Mouse (Mus musculus): Measurements from ENCODE around the gene Hrasls5. TPM values are rescaled to one million over a fixed set of nuclear protein-coding genes. Genes with fewer than 3 reads are reported as not detected.

The Hrasls5 gene
- polyA plus RNA-seq (2012; rRNA removed), result 12.2 and 15.8 TPM in 2 replicates

GRCm38 (mm10) chr19:7611942-7612757 is at the start of gene Hrasls5:
TSS of gene Hrasls5 (plus strand) at chr19:7612541.
- no peak for DNase-seq (ENCODE audit: low read depth)

DNA sequence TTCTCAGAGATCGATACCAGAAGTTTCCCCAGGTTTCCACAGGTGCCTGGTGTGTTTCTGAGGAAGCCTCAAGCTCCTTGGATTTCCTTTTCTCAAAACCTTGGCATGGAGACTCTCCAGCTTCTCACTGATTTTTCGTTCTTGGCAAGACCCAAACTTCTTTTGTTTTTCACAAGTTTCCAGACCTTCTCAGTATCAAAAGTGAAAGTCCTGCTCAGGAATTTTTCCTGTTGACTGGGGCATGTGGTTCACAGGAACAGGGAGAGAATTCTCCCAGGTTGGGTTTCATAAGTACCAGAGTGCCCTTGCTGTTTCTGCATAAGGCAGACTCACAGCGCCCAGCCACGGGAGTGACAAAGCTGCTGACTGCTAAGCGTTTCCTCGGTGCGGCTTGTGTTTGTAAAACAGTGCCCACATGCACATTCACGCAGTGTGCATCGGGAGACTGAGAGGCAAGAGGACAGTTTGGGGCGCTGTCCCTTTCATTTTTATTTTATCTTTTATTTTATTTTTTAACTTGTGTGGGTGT is 49.7 kb upstream of the Hrasls5 start:
- DNase-seq (ENCODE audit: low read depth), result no peak

- DNase-seq (ENCODE audit: low read depth), result no peak
Observed at GRCm38 (mm10) chr19:7563676-7564075, 48.7 kb upstream of the Hrasls5 start.

- no peak for DNase-seq (ENCODE audit: low read depth)
Observed at GRCm38 (mm10) chr19:7564457-7564856, 47.9 kb upstream of the Hrasls5 start.

- DNase-seq (ENCODE audit: low read depth), result no peak
Observed at GRCm38 (mm10) chr19:7566826-7567225, 45.5 kb upstream of the Hrasls5 start.

DNA sequence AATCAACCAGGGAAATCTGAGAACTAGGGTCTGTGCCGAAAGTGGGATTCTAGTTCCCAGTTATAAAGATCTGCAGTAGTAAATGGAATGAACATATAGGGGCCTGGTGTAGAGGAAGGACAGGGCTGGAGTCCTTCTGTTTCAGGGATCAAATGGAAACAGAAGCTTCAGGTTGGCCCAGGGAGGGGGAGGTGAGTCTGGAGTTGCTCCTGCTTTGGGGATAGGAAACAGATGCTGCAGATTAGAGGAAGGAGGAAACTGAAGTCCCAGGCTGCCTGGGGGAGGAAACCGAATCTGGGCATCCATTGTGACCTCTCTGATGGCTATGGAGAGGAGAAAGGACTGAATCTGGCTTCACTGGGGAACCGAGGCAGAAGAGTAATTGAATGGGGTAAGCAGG is 44.0 kb upstream of the Hrasls5 start:
- no peak for DNase-seq (ENCODE audit: low read depth)

DNA sequence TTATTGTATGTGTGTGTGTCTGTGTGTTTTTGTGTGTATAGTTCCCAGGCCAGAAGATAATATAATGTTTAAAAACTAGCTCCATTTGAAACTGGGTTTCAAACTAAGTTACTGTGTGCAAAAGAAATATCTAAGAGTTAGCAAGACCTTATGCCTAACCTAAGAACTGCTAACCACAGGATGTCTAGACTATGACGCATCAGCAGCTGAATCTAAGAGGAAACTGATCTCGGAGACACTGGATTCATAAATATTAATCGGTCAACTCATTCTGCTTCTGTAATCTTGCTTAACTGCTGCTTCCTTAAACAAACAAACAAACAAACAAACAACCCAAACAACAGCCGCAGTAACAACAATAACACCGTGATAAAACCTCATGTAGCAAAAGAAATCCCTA is 42.7 kb upstream of the Hrasls5 start:
- DNase-seq (ENCODE audit: low read depth), result no peak

DNA sequence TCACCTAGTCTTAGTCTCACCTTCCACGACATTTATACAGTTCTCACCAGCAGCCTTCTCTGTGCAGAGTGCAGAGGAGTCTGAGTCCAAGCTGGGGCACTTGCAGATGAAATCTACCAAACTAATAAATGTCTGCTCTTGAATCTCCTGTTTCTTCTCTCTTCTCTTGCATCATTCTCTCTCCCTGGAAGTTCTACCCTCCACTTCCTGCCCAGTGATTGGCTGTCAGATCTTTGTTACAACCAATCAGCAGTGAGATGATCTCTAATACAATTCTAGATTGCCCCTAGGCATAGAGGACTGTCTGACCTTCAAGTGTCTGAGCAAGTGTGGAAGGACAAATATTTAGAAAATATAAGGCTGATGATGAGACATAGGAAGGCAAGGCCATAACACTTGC is 36.2 kb upstream of the Hrasls5 start:
- no peak for DNase-seq (ENCODE audit: low read depth)

GRCm38 (mm10) chr19:7577710-7578109 is 34.6 kb upstream of the Hrasls5 start:
- DNase-seq (ENCODE audit: low read depth), result no peak

DNA sequence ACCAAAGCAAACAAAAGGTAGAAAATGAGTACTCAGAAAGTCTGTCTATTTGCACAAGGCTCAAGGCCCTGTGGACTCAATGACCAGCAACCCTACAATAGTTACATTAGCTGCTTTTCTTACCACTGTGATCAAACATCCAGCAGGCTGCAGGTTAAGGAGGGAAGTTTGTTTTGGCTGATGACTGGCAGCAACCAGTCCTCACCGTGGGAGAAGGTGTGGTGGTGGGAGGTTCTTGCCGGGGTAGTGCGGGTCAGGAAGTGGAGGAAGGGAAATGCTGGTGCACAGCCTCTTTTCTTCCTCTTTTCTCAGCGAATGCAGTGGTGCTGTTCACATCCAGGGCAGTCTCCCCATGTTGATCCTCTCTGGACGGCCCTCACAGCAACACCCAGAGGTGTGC is 31.3 kb upstream of the Hrasls5 start:
- DNase-seq (ENCODE audit: low read depth), result no peak

DNA sequence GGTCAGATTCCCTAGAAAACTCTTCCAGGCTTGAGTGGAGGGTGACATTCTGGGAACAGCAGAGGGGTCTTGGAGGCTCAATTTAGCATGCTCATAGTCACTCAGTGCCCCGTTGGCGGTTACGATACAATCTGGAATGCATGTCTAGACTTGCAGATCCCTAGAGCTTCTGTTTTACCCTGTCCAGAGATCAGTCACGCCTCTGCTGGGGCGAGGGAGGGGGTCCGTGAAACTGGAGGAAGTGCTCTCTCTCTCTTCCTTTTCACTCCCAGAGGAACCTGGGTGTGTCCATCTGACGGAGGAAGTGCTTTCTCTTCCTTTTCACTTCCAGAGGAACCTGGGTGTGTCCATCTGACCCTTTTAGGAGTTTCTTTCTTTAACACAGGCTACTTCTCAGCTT is 29.2 kb upstream of the Hrasls5 start:
- no peak for DNase-seq (ENCODE audit: low read depth)

DNA sequence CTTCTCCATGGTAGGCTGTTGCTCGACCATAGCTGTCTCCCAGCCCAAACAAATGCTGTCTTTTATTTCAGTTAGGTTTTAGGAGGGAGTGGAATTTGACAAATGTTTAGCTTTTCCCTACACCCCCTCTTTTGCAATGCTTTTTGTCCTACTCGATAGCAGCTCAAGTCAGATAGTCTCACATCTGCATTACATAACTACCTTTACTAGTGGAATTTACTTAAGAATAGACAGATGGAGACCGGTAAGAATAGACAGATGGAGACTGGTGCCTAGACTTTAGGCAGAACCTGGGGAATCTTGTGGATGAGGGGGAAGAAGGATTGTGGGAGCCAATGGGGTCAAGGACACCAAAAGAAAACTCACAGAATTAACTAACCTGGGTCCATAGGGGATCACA is 28.7 kb upstream of the Hrasls5 start:
- DNase-seq (ENCODE audit: low read depth), result no peak

DNA sequence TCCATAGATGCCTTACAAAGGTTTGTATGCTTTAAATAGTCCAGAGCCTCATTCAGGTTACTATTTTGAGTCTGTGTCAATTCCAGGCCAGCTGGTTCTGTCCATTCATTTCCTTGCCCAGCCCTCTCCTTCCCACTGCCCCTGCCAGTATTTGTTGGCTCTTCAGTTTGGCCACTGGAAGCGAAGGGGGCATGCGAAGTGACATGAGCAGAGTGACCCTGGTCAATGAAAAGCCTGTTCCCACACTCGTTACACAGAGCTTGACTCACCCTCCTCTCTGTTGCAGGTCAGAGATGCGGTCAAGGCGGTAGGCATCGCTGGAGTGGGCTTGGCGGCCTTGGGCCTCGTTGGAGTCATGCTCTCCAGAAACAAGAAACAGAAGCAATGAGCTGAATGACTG is 27.1 kb upstream of the Hrasls5 start:
- no peak for DNase-seq (ENCODE audit: low read depth)

- DNase-seq (ENCODE audit: low read depth), result no peak
Observed at GRCm38 (mm10) chr19:7585764-7586163, 26.6 kb upstream of the Hrasls5 start.

- no peak for DNase-seq (ENCODE audit: low read depth)
Observed at GRCm38 (mm10) chr19:7590795-7591194, 21.5 kb upstream of the Hrasls5 start.

DNA sequence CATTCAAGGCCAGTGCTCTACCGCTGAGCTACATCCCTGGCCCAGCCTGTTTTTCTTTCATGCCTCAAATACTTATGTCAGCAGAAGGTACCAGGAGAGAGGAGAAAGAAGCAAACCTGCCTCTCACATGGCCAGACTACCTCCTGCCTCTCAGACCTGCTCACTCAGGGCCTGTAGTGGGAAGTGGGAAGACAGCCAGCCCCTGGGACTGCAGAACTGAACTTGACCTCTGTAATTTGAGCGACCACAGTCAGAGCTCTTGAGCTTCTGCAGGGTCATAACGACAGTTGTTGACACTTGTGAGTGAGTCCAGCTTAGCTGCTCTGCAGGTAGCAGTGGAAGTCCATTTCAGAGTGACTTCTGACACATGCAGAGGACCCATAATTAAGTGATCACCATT is 20.3 kb upstream of the Hrasls5 start:
- DNase-seq (ENCODE audit: low read depth), result no peak

GRCm38 (mm10) chr19:7595534-7595933 is 16.8 kb upstream of the Hrasls5 start:
- DNase-seq (ENCODE audit: low read depth), result no peak

GRCm38 (mm10) chr19:7598481-7598880 is 13.9 kb upstream of the Hrasls5 start:
- peak; percentile 84 for DNase-seq (ENCODE audit: low read depth)

DNA sequence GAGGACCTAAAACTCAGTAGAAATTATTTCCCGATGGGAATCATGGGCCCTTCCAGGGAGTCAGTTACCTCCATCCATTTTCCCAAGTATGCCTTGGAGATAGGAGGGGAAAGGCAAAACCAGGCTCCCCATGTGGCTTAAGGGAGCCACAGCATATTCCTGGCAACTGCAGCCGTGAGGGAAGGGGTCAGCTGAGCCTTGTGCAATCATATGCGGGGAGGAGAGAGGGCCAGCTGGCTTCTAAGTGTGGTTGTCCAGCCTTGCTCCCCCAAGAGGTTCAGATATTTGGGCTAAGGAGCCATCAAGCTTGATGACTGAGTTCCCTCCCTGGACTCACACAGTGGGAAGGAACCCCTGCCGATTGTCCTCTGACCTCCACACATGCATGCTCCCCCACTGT is 10.8 kb upstream of the Hrasls5 start:
- DNase-seq (ENCODE audit: low read depth), result no peak

DNA sequence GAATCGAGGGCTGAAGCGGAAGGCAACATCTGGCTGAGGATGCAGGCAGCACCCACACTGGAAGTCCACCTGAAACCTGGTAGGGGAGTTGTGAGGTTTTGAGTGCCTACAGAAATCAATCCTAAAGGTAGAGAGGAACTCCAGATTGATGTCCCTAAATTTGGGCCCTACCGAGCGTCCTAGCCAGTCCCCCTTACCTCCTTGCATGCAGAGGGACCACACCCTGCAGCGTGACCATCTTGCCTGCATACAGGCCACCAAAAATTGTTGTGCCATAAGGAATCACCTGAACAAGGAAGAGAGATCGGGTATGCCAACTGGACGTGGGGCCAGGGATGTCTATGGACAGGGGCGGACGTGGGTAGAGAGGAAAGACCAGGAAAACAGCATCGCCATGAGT is 8.2 kb upstream of the Hrasls5 start:
- no peak for DNase-seq (ENCODE audit: low read depth)

DNA sequence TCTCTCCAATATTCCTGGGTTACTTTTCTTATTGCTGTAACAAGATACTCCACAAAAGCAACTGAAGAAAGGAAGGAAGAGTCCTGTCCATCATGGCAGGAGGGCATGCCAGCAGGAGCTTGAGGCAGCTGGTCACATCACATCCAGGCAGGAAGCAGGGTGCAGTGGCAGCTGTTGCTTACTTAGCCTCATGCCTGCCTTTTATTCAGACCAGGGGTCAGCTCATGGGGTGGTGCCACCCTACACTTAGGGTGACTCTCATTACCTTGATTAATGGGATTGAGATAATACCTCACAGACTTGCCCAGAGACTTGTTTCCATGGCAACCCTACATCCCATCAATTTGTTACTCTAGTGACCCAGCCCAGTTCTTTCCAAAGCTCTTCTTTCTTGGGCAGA is 7.3 kb upstream of the Hrasls5 start:
- DNase-seq (ENCODE audit: low read depth), result no peak

GRCm38 (mm10) chr19:7605930-7606783 is 6.2 kb upstream of the Hrasls5 start:
- DNase-seq (ENCODE audit: low read depth), result no peak
